Mouse (Mus musculus) CH12.LX (cell line): ENCODE data around the gene Mgat5b.

ENCODE experiments used
- CTCF ChIP-seq, 2 experiments: IDR thresholded peaks in 1 of 2; conservative IDR thresholded peaks in 1 of 2; 2 replicates each; pipeline ENCODE4 v1.5.1; 2011 to 2012; ENCODE audit warnings: low read depth in 2 of 2, low read length in 2 of 2, improper control_type of control experiment in 1 of 2, inconsistent platforms in 1 of 2, mild to moderate bottlenecking in 1 of 2, moderate library complexity in 1 of 2
- EP300 ChIP-seq: IDR thresholded peaks from 2 replicates; pipeline ENCODE4 v1.6.1; 2011; ENCODE audit warnings: low read length, improper control_type of control experiment

DNA sequence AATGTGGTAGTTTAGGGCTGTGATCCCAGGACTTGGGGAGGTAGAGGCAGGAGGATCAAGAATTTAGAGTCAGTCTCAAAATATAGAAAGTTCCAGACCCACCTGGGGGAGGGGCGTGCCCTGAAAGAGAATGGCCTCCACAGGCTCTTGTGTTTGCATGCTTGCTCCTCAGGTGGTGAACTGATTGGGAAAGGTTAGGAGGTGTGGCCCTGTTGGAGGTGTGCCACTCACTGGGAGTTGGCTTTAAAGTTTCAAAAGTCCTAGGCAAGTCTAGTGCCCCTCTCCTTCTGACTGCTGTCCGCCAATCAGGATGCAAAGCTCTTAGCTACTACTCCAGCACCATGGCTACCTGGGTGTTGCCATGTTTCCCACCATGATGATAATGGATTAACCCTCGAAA, 3.4 kb upstream of the Mgat5b start:
- TF ChIP-seq CTCF (conservative IDR thresholded peaks at IDR 0.05 in 1 of 2, IDR thresholded peaks at IDR 0.05 in 1 of 2; ENCODE audit: low read depth in 2 of 2, low read length in 2 of 2) (no peak), EP300 (no peak)
